Mouse (Mus musculus) monocyte, adult 5-6 weeks (primary cell): ENCODE data around the gene Clec4d. TPM values are rescaled to one million over a fixed set of nuclear protein-coding genes. Genes with fewer than 3 reads are reported as not detected.

Experiments used
- ATAC-seq: fragments of 153-309, 156-312 bp; replicated peaks from 2 replicates; pipeline ENCODE4 v1.8.0; 2017; ENCODE audit warnings: mild to moderate bottlenecking; ENCODE audit not compliant: low TSS enrichment, insufficient number of reproducible peaks, severe bottlenecking, poor library complexity, low FRiP score
- total RNA-seq: library from RNA; stranded (forward); fragments of 200-1000, 200-491, 200-594 nt; gene quantifications from 3 replicates; pipeline ENCODE4 v1.2.3, GENCODE M21; 2017

The Clec4d gene
- 8.2 to 19.0 TPM (median 15.1 TPM) in 3 replicates for total RNA-seq

- ATAC-seq: 0 out of 2 replicates have a peak, but pooled peaks have one; percentile 14
Measured at GRCm38 (mm10) chr6:123261555-123262161, at the start of gene Clec4d. Clec4d (plus strand) TSS chr6:123262111.

GRCm38 (mm10) chr6:123227519-123228166, 34.3 kb upstream of the Clec4d start:
- peak; percentile 81 for ATAC-seq

- peak; percentile 82 for ATAC-seq
Measured at GRCm38 (mm10) chr6:123229644-123230043, 32.3 kb upstream of the Clec4d start, which contains the start of gene Clec4n. Clec4n (plus strand) TSS chr6:123229843.

- no peak for ATAC-seq
Measured at GRCm38 (mm10) chr6:123231149-123231548, 30.8 kb upstream of the Clec4d start.

GRCm38 (mm10) chr6:123237582-123237981, 24.3 kb upstream of the Clec4d start:
- ATAC-seq: no peak

- peak; percentile 98 for ATAC-seq
Measured at GRCm38 (mm10) chr6:123244201-123244600, 17.7 kb upstream of the Clec4d start.

GRCm38 (mm10) chr6:123248862-123249261, 13.0 kb upstream of the Clec4d start:
- ATAC-seq: peak; percentile 50

- peak; percentile 95 for ATAC-seq
Measured at GRCm38 (mm10) chr6:123252735-123253134, 9.2 kb upstream of the Clec4d start.

- no peak for ATAC-seq
Measured at GRCm38 (mm10) chr6:123258946-123259345, 3.0 kb upstream of the Clec4d start.

- ATAC-seq: peak; percentile 47
Measured at GRCm38 (mm10) chr6:123259889-123260603, 1.9 kb upstream of the Clec4d start.

GRCm38 (mm10) chr6:123260868-123261267, 1.0 kb upstream of the Clec4d start:
- ATAC-seq: no peak

- ATAC-seq: no peak
Measured at GRCm38 (mm10) chr6:123264194-123264593, 2.3 kb downstream of the Clec4d start.

- peak; percentile 79 for ATAC-seq
Measured at GRCm38 (mm10) chr6:123265809-123266208, 3.9 kb downstream of the Clec4d start.

GRCm38 (mm10) chr6:123266945-123267344, 5.0 kb downstream of the Clec4d start:
- ATAC-seq: 0 out of 2 replicates have a peak, but pooled peaks have one; percentile 32

- no peak for ATAC-seq
Measured at GRCm38 (mm10) chr6:123279443-123279842, 17.5 kb downstream of the Clec4d start.

- ATAC-seq: no peak
Measured at GRCm38 (mm10) chr6:123286311-123286710, 24.4 kb downstream of the Clec4d start.

- ATAC-seq: 0 out of 2 replicates have a peak, but pooled peaks have one; percentile 34
Measured at GRCm38 (mm10) chr6:123288931-123289330, 27.0 kb downstream of the Clec4d start.

GRCm38 (mm10) chr6:123289753-123290152, 27.8 kb downstream of the Clec4d start, which contains the start of gene Clec4e:
Clec4e (minus strand) TSS chr6:123289870.
- ATAC-seq: peak; percentile 91

GRCm38 (mm10) chr6:123292751-123293400, 31.0 kb downstream of the Clec4d start:
- ATAC-seq: no peak
